Mouse (Mus musculus) neural tube, embryonic 10.5 days (tissue): Measurements from ENCODE around the gene Vrk2.

Source experiments
- DNase-seq: peaks from one replicate; pipeline ENCODE4 v3.0.0-alpha.2; 2017; ENCODE audit warnings: low spot score; ENCODE audit errors: extremely low spot score

Vrk2 gene

DNA sequence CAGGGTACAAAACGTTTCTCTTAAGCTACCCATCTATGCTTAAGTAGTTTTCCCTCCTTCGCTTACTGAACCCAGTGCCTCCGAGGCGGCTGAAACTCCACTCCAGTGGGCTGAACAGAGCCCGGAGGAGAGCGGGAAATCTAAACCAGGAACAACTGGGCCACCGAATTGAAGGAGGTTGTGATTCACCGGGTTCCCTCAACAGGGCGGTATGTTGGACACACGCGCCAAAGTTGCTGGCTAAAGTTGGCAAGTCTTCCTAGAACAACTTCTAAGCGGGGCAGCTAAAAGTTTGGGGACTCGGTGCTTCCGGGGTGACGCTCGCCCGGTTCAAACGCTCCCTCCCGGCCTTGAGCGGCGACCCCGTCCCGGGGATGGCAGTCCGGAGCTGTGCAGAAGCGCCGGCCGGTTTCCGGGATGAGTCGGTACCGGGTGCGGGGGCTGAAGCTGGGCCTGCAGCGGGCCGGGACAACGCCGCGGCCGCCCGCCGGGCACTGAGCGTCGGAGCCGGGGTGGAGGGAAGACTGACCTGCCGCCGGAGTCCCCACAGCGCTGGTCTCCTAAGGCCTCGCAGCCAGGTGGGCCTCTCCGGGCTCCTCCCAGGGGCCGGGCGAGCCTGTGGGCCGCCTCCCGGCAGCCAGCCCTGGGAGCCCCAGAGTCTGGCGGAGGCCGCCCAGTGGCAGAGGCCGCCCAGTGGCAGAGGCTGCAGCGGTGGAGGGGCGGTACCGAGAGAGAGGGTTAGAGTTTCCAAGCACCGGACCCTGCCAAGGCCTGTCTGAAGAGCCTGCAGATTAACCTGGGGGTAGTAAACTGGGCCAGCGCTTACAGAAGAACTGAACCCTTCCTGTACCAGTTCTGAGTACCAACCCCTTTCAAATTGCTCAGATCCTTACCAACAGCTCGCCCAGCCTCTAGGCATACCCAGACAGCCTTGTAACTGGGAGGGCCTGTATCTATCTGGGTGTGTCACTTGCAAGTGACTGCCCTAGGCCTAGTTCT is at the start of gene Vrk2, which contains the start of gene Gm6899:
Gene Vrk2 (minus strand): TSS at position 939 of the 999 bp plus-strand sequence.
Gene Gm6899 (plus strand): TSS at position 181 of the 999 bp plus-strand sequence.
- peak; percentile 83 for DNase-seq

DNA sequence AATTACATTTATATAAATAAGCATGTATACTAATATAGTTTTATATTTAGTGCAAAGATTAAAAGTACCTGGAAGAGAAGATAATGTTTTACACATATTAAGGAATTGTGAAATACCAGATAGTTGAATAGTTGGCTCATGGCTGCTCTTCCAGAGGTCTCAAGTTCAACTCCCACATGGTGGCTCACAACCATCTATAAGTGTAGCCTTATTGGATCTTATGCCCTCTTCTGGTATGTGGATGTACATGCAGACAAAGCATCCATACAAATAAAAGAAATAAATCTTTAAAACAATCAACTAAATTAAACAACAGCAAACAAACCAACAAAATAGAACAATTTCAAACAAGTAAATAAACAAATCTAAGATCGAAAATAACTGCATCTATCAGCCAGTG is 48.3 kb upstream of the Vrk2 start:
- no peak for DNase-seq

DNA sequence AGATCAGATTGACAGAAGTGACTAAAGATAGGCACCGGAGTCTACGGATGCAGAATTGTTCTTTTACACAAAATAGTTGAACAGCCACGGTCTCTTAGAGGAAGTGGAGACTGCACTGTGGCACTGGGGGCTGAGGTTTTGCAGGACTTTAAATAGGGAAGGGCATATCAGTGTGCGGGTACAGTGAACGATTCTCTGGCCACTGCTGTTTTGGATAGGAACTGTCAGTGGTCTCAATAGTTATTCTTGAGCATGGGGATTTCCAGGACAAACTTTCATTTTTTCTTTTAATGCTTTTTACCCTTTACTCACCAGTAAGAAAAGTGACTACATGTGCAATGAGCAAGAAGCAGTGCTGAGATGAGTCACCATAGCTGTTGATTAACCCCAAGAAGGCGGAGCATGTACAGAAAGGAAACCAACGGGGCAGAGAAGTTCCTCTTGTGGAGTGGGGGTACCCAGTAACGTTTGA is 46.6 kb upstream of the Vrk2 start:
- no peak for DNase-seq

DNA sequence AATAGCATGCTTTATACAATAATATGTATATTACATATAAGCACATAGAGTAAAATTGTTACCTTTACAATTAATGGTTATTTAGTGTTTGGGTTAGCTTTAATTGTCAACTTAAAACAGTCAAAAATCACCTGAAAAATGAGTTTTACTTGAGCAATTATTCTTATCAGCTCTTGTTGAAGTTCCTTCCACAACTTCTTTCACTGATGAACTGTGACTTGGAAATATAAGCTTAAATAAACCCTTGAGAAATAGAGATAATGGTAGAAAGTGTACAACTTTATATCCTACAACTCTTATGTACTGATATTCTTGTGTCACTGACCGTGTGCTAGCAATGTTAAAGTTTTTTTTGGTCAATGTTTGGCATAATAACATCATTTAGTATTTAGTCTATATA is 42.4 kb upstream of the Vrk2 start:
- DNase-seq, result no peak

DNA sequence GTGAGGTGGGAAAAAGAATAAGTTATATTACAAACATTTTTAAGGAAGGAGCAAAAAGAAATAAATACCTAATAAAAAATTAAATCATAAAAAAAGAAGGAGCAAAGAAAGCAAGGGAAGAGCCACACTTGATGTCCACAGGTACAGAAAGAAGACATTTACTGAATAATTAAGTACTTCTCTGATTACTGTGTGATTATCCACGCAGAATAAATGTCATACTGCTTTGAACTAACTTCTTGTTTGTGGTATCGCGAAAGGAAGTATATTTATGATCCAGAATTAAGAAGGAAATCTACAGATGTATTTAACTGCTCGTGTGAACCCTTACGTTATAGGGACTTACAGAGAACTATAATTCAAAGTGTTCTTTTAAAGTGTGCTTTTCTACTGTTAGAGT is 28.9 kb upstream of the Vrk2 start:
- DNase-seq, result no peak

DNA sequence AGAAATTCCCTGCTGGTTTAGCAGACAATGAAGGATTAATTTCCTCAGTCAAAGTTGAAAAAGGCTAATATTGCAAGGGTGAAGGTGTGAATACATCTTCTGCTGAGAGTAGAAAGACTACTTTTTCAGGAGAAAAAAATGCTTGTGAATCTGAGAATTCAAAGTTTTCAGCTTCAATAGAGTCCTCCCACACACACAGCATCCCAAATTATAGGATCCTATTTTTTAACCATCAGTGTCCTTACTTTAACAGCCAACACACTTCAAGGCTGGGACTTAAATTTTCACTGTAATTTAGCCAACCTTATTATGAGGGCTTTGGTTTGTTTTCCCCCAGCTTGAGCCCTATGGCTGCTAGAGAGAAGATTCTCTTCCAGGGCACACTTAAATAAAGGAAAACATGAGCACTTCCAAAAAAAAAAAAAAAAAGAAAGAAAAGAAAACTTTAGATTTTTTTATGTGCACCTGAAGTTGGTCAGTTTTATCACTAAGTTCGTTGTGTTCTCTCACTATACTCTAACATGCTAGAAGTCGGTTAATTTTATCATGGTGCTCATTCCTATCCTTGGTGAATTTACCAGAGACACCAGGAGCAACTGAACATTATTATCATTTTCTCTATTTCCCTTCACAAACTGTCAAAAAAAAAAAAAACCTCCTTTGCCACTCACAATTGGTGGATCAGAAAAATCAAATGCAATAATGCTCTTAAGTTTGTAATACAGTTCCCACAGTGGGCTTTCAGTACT is 24.9 kb upstream of the Vrk2 start:
- no peak for DNase-seq

DNA sequence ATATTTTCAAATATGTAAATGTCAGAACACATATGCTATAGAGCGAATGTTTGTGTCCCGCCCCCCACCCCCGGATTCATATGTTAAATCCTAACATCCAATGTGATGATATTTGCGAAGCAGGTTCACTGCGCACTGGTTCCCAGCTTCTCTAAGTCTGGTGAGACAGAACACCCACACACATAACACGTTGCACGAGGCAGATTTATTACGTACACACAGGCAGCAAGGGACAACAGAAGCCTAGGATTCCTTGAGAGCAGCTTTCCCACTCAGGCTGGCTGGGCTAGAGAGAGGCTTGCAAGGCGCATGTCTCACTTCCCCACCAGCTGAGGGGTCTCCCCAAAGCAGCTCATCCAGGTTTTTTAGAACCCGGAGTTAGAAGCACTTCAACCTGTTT is 15.0 kb upstream of the Vrk2 start:
- no peak for DNase-seq

DNA sequence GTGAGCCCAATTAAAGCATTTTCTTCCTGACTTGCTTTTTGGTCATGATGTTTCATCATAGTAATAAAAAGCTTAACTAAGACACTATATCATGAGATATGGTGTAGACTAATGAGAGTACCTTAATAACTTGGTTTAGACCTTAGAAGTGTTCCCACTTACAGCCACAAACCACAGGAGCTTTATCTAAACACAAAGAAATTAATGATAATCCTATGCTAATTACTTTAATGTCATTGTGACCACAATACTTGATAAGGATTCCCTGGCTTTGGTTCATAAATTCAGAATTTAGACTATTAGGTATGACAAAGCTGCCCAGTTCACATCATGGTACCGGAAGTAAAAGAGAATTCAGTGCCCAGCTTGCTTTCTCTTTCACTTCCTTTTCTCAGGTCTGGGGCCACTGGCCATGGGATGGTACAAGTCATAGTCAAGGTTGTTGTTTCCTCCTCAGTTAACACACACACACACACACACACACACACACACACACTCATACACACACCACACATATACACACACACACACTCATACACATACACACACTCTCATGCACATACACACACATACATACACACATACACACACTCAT is 10.4 kb upstream of the Vrk2 start:
- DNase-seq, result no peak

DNA sequence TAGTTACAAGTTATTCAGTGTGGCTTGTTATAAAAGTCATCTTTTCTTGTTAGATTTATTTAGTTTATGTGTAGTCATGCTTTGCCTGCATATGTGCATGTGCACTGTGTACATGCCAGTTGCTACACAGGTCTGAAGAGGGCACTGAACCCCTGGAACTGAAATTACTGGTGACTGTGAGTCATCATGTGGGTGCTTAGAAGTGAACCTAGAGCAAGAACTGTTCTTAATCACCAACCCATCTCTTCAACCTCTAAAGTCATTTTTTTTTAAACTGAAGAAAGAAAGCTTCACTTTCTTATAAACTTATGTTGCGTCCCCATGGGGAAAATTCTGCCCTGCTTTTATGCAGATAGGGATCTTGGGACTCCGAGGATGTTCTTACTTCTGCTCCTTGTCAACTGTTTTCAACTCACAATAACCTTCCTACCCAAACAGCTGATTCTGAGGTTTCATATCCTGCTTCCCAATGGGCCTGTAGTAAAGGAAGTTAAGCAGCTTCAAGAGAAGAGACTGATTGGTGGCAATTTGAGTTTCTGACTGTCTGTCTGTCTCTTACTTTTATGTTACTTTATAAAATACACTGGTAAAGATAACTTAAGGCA is 7.9 kb upstream of the Vrk2 start:
- no peak for DNase-seq

DNA sequence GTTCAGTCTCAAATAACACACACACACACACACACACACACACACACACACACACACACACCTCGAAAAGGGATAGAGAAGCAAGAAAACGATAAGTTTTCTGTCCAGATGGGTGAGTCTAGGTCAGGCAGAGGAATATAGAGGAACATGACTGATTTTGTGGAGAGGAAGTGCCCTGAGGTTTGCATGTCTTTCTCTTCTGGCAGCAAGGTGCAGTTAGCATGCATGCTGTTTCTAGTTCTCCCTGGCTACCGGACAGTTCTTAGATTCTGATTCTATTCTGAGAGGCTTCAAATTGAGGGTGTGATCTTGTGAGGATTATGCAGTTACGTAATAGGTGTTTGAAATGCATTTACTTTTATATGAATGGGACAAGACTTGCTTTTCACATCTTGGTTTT is 6.9 kb upstream of the Vrk2 start:
- no peak for DNase-seq

DNA sequence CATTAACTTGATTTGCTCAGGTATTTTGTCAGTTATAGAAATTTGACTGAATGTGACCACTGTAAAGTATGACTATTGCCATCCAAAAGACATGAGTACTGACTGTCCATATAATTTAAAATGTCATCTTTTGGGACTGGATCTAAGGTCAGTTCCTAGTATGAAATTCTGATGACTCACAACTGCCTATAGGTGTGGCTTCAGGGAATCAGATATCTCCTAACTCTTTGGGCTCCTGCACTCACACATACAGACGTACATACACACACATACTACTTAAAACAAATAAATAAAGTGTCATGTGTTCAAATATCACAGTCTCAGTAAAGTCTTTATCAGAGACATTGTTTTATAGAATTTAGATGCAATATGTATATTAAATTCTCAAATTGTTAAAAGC is 5.1 kb upstream of the Vrk2 start:
- DNase-seq, result no peak

DNA sequence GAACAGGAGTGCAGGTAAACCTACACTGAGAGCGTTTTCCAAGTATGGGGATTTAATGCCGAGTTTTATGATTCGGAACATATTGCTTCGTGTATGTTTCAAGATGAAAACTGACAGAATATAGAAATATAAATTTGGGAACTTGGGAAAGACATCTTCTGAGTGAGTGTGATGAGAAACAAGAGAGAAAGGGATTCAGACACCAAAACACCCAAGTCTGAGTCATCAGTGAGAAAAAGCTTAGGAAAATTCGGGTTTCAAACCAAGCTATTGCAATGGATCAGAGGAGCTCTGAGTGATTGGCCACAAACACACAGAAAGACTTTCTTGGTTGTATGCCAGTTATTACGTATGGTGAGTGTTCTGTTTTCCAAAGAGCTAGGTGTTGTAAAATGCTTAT is 4.0 kb upstream of the Vrk2 start:
- no peak for DNase-seq

DNA sequence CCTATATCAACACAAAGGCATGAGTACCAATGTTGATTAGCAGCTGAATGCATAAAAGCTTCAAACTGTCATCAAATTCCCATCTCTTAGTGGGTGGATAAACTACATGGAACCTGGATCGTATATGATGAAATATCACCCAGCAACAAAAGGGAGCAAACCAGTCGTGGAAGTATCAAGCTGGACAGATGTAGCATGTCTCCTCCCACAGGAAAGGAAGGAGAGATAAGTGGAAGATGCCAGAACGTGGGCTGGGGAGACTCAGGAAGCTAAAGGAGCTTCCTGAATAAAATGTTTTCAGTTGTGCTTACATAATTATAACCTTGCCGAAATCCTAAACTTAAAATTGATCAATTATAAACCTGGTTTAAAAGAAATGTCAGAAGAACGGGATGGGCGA is 3.3 kb upstream of the Vrk2 start:
- DNase-seq, result no peak

DNA sequence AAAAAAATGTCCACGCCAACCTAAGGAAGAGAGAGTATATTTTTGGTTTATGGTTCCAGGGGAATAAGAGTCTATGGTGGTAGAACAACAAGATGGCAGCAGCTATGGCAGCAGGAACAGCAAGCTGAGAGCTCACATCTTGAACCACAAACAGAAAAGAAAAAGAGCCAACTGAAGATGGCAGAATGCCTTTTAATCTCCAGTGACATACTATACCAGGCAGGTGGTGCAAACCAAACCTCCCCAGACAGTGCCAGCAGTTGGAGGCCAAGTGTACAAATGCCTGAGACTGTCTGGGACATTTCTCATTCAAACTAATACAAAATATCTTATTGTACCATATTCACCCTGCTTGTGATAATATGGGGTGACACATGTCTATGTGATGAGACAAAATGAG is 2.4 kb upstream of the Vrk2 start:
- no peak for DNase-seq

DNA sequence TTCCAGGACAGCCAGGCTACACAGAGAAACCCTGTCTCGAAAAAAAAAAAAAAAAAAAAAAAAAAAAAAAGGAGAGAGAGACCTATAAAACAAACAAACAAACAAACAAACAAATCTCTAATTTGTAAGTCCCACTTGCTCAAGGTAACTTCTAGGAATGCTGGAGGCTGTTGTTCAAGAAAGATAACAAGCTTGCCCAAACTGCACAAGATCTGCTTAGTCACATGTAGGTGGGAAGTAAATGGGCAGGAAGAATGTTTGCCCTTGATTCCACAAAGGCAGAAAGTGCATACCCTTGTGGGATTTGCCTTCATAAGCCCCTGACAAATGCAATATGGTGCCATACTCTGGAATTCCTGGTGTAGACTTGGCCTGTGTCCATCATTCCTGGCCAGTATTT is 688 bp upstream of the Vrk2 start:
- no peak for DNase-seq

DNA sequence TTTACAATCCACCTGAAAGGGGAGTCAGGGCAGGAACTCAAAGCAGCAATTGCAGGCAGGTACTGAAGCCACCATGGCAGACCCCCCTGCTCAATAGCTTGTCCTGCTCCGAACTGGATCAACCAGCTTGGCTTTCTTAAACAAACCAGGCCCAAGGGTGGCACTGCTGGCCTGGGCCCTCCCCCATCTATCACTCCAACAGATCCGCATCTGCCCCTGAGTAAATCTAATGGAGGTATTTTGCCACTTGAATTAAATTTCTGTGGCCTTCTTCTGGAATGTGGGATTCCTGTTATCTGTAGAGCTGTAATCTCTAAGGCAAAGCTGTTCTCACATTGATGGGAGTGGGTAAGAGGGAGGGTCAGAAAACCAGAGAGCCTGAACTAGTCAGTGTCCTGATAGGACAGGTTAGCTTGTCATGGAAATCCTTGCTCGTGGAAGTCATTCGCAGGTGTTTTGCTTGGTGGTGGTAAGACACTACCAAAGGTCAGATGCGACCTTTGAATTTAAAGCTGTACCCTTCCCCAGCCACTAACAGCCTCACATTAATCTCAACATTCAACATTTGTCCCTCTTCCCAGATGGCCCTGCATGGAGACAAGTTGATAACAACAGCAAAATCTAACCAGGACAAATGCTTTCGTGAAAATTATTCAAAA is 1.3 kb downstream of the Vrk2 start:
- DNase-seq, result peak; percentile 31

DNA sequence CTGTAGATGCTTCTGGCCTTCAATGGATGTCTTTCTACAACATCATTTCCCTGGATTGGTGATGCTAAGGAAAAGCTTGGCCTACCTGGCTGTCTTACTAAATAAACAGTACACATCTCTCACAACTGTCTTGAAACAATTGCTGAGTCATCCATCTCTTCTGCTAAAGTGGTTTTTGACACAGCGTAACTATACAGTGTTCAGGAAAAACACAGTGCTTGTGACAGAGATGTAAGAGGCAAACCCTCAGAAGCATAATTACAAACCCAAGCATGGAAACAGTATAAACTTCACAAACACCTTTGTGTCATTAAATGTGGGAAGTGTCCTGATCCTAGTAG is 6.6 kb downstream of the Vrk2 start:
- no peak for DNase-seq

DNA sequence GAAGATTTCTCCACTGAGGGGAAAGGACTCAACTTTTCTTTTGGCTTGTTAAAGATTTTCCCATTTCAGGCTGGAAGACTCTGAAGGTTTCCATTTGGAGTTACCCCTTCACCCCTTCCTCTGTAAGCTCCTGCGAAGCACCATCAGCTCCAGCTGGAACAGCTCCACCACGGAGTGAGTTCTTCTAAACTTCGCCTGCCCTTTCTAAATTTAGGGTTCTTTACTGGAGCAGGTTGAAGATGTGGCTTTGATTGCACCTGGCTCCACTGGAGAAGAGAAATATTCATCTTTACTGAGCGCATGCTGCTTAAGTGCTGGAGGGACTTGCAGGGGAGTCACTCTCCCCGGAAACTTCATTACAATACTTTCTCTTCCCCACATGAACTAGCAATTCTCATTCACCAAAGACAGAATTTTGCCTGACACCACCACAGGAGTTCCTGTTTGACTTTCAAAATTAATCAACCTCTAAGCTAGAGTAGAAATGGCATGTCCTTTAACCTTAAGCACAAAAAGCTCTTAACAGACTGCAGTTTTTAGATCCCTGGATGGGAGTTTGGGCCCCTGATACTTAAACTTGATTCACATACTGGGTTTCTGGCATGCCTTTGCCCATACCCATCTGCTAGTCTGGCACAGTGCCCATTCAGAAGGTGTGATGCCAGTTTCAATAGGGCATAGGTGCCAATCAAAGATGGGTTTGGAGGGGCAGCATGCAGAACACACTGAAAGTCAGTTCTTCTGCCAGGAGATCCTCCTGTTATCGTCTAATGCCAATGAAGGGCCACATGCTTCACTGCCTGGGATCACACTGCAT is 7.2 kb downstream of the Vrk2 start:
- DNase-seq, result no peak

DNA sequence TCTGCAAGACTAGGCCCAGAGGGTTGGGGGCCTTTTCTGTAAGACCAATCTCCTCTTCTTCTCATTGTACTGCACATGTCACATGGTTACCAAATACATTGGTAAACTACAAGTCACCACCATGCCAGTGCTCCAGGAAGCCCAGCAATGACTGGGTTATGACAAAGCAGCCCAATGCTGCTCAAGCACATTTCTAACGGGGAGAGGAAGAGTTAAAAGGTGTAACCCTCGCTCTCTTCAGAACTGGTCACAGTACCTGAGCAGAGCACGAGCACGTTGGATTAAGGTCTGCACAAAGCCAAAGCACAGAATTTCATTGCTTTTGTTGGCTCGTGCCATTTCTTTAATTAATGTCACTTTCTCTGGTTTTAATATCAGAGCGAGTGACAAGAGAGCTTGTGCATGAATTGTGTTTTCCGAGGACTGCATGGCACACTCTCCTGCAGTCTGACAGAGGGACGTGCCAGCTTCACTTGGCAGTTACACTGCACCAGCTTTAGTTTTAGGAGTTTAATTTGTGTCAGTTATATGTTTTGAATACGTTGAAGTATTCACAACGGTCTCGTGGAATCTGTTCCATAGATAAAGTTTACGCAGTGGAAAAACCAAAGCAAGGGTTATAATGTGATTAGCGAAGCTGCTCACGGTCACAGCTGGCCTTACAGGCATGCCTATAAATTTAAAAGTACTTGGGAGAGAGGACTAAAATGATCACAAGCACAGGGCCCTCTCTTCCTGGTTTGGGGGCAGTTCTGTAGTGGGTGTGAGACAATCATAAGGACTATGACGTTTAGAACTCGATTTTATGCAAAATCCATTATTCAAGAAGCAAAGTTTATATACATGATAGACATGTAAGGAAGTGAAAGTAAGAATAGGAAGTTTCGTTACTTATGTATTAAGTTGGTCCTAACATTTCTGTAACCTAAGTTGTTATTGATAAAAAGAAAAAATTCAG is 8.1 kb downstream of the Vrk2 start:
- DNase-seq, result no peak
